Mouse (Mus musculus): Measurements from ENCODE around the gene Prdm13. TPM values are rescaled to one million over a fixed set of nuclear protein-coding genes. Genes with fewer than 3 reads are reported as not detected.

Prdm13 gene
- 0.32 TPM in 1 of 2 replicates, not detected in the other for polyA plus RNA-seq (2012; ENCODE audit: insufficient read depth, insufficient read length, missing spikeins)

GRCm38 (mm10) chr4:21685595-21686091 is at the start of gene Prdm13:
Prdm13 (minus strand) TSS chr4:21685963.
- TF ChIP-seq POLR2A (IDR thresholded peaks at IDR 0.05; ENCODE audit: borderline replicate concordance, low read depth, low read length) = no peak
- TF ChIP-seq CTCF (IDR thresholded peaks at IDR 0.05; ENCODE audit: low read depth, low read length) = no peak
- Histone ChIP-seq H3K27ac (ENCODE audit: insufficient read depth, low read depth, low read length) (no peak within 1 kb of the TSS), H3K4me3 (ENCODE audit: insufficient read depth, low read length) (no peak within 1 kb of the TSS), H3K4me1 (ENCODE audit: control insufficient read depth, insufficient read depth, low read length) (no peaks in the 10 kb centered on the region)

GRCm38 (mm10) chr4:21727615-21728165 is 41.9 kb upstream of the Prdm13 start, which contains the start of gene Ccnc:
Ccnc (plus strand) TSS chr4:21727701.
- no peak for TF ChIP-seq CTCF (IDR thresholded peaks at IDR 0.05; ENCODE audit: low read depth, low read length)
- no peak for TF ChIP-seq POLR2A (IDR thresholded peaks at IDR 0.05; ENCODE audit: borderline replicate concordance, low read depth, low read length)
- peak within 1 kb of the TSS; percentile 75 for H3K4me3 ChIP-seq (ENCODE audit: insufficient read depth, low read length)
- peak within 1 kb of the TSS; percentile 53 for H3K27ac ChIP-seq (ENCODE audit: insufficient read depth, low read depth, low read length)
- H3K4me1 ChIP-seq (ENCODE audit: control insufficient read depth, insufficient read depth, low read length) = peaks cover 5% of the 10 kb centered on the region; the same call in 1 of the 2 replicates

- H3K27ac ChIP-seq (ENCODE audit: insufficient read depth, low read depth, low read length) = peak overlapping the region; percentile 53
- H3K4me1 ChIP-seq (ENCODE audit: control insufficient read depth, insufficient read depth, low read length) = peaks cover 5% of the 10 kb centered on the region; the same call in 1 of the 2 replicates
- H3K4me3 ChIP-seq (ENCODE audit: insufficient read depth, low read length) = peak overlapping the region; percentile 75
- no peak for TF ChIP-seq POLR2A (IDR thresholded peaks at IDR 0.05; ENCODE audit: borderline replicate concordance, low read depth, low read length)
- TF ChIP-seq CTCF (IDR thresholded peaks at IDR 0.05; ENCODE audit: low read depth, low read length) = no peak
These were observed 41.3 kb upstream of the Prdm13 start for GRCm38 (mm10) chr4:21726912-21727614.

GRCm38 (mm10) chr4:21722752-21723334 is 37.1 kb upstream of the Prdm13 start:
- Histone ChIP-seq H3K4me3 (ENCODE audit: insufficient read depth, low read length) (no peak overlapping the region), H3K27ac (ENCODE audit: insufficient read depth, low read depth, low read length) (no peak overlapping the region), H3K4me1 (ENCODE audit: control insufficient read depth, insufficient read depth, low read length) (peaks cover 2% of the 10 kb centered on the region; the same call in 1 of the 2 replicates)
- no peak for TF ChIP-seq POLR2A (IDR thresholded peaks at IDR 0.05; ENCODE audit: borderline replicate concordance, low read depth, low read length)
- no peak for TF ChIP-seq CTCF (IDR thresholded peaks at IDR 0.05; ENCODE audit: low read depth, low read length)

- no peak overlapping the region for H3K27ac ChIP-seq (ENCODE audit: insufficient read depth, low read depth, low read length)
- no peaks in the 10 kb centered on the region for H3K4me1 ChIP-seq (ENCODE audit: control insufficient read depth, insufficient read depth, low read length)
- TF ChIP-seq POLR2A (IDR thresholded peaks at IDR 0.05; ENCODE audit: borderline replicate concordance, low read depth, low read length) = no peak
- no peak for TF ChIP-seq CTCF (IDR thresholded peaks at IDR 0.05; ENCODE audit: low read depth, low read length)
- no peak overlapping the region for H3K4me3 ChIP-seq (ENCODE audit: insufficient read depth, low read length)
These were observed 26.4 kb upstream of the Prdm13 start for GRCm38 (mm10) chr4:21712147-21712546.

- no peak overlapping the region for H3K27ac ChIP-seq (ENCODE audit: insufficient read depth, low read depth, low read length)
- TF ChIP-seq CTCF (IDR thresholded peaks at IDR 0.05; ENCODE audit: low read depth, low read length) (no peak), POLR2A (IDR thresholded peaks at IDR 0.05; ENCODE audit: borderline replicate concordance, low read depth, low read length) (no peak)
- H3K4me3 ChIP-seq (ENCODE audit: insufficient read depth, low read length) = no peak overlapping the region
- no peaks in the 10 kb centered on the region for H3K4me1 ChIP-seq (ENCODE audit: control insufficient read depth, insufficient read depth, low read length)
These were observed 19.3 kb upstream of the Prdm13 start for GRCm38 (mm10) chr4:21705046-21705445.

GRCm38 (mm10) chr4:21695638-21696254 is 10.0 kb upstream of the Prdm13 start:
- H3K4me3 ChIP-seq (ENCODE audit: insufficient read depth, low read length) = no peak overlapping the region
- TF ChIP-seq POLR2A (IDR thresholded peaks at IDR 0.05; ENCODE audit: borderline replicate concordance, low read depth, low read length) (no peak), CTCF (IDR thresholded peaks at IDR 0.05; ENCODE audit: low read depth, low read length) (peak; percentile 93)
- H3K27ac ChIP-seq (ENCODE audit: insufficient read depth, low read depth, low read length) = no peak overlapping the region
- no peaks in the 10 kb centered on the region for H3K4me1 ChIP-seq (ENCODE audit: control insufficient read depth, insufficient read depth, low read length)

- no peak for TF ChIP-seq CTCF (IDR thresholded peaks at IDR 0.05; ENCODE audit: low read depth, low read length)
- TF ChIP-seq POLR2A (IDR thresholded peaks at IDR 0.05; ENCODE audit: borderline replicate concordance, low read depth, low read length) = no peak
- no peak overlapping the region for H3K27ac ChIP-seq (ENCODE audit: insufficient read depth, low read depth, low read length)
- no peaks in the 10 kb centered on the region for H3K4me1 ChIP-seq (ENCODE audit: control insufficient read depth, insufficient read depth, low read length)
- H3K4me3 ChIP-seq (ENCODE audit: insufficient read depth, low read length) = no peak overlapping the region
These were observed 4.5 kb upstream of the Prdm13 start for GRCm38 (mm10) chr4:21690221-21690620.

- H3K4me3 ChIP-seq (ENCODE audit: insufficient read depth, low read length) = no peak overlapping the region
- H3K4me1 ChIP-seq (ENCODE audit: control insufficient read depth, insufficient read depth, low read length) = no peaks in the 10 kb centered on the region
- H3K27ac ChIP-seq (ENCODE audit: insufficient read depth, low read depth, low read length) = no peak overlapping the region
- TF ChIP-seq CTCF (IDR thresholded peaks at IDR 0.05; ENCODE audit: low read depth, low read length) = no peak
These were observed 3.8 kb upstream of the Prdm13 start for GRCm38 (mm10) chr4:21689492-21689941.
